Mouse (Mus musculus): ENCODE measurements around the gene 0610009B22Rik.
A peak's percentile ranks its signal among the peaks of the same experiment; 100 is the strongest.
"Not testable (repeated sequence)": the region's sequence is repeated elsewhere in the genome, so short reads cannot be mapped to it uniquely, and the experiment has no call there.

The 0610009B22Rik gene

DNA sequence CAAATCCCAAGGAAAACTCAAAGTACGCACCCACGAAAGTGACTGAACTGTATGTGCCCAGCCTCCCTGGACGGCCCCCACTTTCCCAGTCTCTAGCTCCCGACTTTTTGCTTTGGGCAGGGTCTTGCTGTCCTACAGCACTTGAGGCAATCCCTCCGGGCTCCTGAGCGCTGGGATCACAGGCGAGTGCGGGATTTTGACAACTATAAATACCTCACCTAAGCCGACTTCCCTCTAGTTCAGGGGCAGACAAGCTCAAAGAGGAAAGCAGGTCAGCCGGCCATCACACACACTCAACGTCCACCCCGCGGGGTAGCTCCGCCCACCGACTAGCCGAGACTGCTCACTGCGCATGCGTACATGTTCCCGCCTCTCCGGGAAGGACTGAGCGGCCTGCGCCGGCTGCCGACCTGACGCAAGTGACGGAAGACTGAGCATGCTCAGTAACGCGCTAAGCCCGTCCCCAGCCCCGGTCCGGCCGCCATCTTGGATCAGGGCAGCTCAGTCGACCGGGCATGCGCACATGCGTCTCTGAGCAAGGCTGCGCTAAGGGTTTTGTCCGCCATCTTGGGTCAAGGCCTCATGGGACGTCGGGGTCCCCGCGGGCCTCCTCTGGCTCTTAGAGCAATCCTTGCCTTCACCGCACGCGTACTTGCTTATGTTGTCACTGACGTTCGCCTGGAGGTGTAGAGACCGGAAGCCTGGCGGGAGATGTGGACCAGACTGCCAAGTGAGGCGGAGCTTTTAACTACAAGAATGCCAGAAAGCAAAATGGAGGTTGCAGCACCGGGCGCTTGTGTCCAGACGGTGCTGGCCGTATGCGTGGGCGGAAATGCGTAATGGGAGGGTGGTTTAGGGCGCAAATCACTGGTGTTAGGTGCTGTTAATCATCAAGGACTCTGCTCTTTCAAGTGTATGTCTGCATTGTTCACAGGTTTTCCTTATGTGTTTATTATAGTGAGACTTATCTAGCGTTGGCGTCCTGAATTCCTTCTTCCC, at the start of gene 0610009B22Rik:
Gene 0610009B22Rik, minus strand, starts transcription at position 545 of the 999 bp plus-strand sequence.
- peak; percentile 99 for DNase-seq

DNA sequence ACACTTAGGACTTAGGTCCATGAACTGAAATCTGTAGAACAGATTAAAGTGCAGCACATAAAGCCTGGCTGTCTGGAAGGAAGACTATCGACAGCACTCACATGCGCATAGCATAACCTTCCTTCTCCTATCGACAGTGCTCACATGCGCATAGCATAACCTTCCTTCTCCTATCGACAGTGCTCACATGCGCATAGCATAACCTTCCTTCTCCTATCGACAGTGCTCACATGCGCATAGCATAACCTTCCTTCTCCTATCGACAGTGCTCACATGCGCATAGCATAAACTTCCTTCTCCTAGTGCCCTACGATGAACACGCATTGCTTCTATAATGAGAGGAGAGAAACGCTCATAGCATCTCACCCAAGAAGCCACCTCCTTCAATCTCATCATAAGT, 45.5 kb upstream of the 0610009B22Rik start:
- not testable (repeated sequence) for DNase-seq

DNA sequence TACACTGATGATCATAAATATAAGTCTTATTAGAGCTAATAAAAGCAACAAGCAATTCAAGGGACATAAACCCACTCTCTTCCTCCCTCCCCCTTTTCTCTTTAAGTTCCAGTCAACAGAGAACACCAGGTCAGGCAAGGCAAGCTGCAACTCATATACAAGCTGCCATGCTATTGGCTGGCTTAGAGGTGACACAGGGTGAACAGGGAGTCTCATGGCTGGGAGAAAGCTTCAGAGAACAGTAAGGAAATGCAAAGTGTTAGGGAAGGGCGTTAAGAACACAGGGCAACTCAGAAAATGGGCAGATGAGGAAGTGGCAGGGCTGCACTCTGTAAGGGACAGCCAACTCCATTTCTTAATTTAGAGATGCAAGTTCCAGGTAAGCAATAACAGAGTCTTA, 44.2 kb upstream of the 0610009B22Rik start:
- DNase-seq: no peak

DNA sequence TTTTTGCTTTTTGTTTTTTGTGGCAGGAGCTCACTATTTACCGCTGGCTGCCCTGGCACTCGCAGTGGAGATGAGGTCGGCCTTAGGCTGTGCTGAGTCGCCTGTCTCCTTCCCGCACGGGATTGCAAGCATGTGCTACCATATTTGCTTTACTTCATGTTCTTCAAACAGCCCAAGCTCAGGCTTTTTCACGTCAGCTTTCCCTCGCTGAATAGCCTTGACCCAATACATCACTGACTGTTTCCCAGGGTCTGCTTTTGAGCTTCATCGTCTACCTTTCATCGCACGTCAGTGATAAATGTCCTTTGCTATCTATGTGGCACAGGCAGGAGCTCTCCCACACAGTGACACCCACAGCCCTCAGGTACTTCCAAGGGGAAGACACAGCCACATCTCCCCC, 32.4 kb upstream of the 0610009B22Rik start:
- no peak for DNase-seq

DNA sequence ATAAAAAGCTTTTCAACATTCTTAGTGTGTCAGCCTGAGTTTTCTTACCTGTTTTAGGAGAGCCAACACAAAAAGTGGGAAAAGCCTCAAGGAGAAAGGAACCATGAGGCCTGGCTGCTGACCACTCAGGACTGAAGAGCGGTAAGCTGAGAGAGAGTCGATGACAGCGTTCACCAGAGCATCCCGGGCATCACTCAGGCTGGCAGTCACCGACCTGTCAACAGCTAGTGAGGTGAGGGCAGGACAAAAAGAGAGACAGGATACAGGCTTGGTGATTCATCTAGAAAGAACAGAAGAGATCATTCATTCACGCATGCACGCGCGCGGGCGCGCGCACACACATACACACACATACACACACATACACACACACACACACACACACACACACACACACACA, 18.4 kb upstream of the 0610009B22Rik start:
- DNase-seq: no peak

DNA sequence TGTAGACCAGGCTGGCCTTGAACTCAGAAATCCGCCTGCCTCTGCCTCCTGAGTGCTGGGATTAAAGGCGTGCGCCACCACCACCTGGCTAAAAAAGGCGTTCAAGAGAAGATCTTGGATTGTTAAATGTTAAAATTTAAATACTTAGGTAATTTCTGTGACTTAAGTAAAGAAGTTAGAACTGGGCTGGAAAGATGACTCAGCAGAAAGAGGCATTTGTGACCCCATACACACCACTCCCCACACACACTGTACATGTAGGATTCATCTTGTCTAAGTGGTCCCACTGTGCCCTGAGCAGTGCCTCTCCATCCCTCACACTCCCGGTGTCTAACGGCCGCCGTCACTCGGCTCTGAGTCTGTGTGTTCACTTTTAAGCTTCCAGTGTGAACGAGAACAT, 17.8 kb upstream of the 0610009B22Rik start:
- DNase-seq: no peak

DNA sequence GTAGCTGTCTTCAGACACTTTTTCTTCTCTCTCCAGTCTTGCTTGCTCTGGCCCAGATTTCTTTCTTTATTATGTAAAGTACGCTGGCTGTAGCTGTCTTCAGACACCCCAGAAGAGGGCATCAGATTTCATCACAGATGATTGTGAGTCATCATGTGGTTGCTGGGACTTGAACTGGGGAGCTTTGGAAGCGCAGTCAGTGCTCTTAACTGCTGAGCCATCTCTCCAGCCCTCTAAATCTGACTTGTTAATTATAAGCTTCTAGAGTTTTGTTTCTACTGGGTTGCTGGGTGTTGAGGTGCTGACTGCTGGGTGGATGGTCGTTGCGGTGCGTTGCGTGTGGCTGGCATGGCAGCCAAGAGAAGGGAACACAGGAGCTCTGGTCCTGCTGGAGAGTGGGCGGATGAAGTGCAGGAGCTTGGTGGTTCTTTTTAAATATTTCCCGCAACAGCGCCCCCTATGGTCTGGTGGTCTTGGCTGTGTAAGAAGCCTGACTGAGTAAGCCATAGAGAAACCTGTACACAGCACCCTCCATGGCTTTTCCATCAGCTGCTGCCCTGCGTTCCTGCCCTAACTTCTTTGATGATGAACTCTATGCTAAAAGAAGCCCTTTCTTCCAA, 14.8 kb upstream of the 0610009B22Rik start:
- DNase-seq: no peak

DNA sequence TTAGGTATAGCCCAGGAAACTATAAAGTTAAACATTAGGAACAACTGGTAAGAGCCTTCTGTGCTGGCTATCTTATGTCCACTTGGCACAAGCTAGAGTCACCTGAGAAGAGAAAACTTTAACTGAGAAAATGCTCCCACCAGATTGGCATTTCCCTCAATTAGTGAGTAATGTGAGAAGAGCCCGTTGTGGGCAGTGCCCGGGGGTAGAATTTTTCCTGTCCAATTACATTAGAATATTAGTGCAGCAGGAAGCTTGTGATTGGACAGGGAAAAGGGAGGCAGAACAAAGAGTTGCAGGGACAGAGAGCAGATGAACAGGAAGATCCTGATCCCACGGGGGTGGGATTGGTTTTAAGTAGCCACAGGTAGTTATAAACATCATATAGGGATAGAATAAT, 14.2 kb upstream of the 0610009B22Rik start:
- no peak for DNase-seq

DNA sequence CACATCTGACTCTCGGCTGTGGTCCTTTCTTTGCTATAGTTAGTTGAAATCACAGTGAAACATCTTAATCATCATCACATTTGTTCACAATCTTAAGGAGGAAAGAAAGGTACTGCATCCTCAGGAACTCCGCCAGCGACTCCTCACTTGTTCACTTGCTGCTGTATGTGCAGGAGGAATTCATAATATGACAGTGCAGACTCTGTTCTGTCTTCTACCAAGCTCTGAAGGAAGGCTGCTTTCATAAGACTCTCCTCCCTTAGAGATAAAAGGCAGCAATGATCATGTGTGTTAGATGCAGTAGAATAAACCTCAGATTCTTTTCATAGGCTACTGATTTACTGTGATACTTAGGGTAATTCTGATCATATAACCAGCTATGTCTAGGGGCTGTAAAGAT, 6.3 kb upstream of the 0610009B22Rik start:
- DNase-seq: no peak

DNA sequence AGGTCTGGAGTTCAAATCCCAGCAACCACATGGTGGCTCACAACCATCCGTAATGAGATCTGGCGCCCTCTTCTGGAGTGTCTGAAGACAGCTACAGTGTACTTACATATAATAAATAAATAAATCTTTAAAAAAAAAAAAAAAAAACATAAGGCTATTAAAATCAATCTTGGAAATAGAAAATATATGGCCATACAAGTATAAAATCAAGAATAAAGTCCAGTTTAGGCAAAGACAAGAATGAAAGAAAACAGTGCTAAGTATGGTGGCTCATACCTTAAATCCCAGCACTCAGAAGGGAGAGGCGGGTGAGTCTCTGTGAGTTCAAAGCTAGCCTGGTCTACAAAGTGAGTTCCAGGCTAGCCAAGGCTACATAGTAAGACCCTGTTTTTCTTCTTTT, 1.9 kb upstream of the 0610009B22Rik start:
- DNase-seq: not testable (repeated sequence)

DNA sequence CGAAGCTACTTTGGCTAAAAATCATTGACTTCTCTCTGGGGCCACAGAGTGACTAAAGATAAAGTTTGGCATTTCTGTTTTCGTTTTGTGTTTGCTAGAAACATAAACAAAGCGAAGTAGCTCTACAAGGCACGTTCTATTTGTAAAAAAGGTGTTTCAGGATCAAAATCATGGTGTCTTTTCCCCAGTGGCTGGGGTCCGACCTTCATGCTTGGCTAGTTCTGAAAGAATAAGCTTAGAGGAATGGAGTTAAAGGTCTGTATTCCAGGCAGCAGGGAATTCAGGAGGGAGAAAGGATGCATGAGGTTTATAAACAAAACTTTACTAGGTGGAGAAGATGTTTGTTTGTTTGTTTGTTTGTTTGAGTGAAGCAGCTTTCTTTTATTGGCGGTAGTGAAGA, 669 bp upstream of the 0610009B22Rik start:
- DNase-seq: no peak

DNA sequence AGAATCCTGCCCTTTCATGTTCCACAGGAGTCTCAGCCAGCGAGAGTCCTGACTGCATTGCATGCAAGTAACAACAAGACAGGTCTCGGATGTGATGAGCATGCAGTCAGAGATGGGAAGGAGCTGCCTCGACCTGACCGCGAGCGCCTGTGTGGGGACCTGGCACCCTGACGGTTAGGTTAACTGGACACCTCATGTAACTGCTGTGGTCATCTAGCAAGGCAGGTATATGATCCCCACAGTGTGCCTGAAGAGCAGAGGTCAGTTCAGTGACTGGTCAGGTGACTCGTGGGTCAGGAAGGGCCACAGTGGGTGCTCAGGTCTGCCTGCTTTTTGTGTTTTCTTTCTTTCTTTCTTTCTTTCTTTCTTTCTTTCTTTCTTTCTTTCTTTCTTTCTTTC, 6.7 kb downstream of the 0610009B22Rik start:
- no peak for DNase-seq

DNA sequence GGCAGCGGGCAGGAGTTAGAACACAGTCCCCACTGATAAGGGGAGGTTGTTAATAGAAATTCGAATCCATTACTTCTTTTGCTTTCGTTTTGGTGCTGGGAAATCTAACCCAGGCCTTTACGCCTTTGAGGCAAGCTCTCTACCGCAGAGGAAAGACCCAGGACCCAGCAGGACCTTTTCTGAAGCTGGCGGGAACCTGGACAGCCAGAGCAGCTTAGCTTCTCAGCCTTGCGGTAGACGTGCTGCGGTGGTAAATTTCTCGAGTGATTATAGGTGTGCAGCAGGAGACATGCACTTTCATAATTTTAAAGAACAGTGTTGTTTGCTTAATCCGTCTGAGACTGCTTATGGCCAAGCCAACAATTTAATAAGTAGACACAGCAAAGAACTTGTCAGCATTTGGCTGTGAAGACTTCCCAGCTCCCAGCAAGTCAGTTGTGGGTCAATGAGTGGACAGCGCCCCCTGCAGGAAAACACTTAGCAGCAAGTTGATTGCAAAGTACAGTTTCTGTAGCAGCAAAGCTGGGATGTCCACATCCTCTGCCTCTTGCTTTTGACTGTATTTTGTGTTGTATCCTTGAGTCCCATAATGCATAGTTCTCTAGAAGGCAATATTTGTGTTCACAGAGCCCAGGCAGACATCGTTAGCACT, 7.2 kb downstream of the 0610009B22Rik start:
- DNase-seq: peak; percentile 77

DNA sequence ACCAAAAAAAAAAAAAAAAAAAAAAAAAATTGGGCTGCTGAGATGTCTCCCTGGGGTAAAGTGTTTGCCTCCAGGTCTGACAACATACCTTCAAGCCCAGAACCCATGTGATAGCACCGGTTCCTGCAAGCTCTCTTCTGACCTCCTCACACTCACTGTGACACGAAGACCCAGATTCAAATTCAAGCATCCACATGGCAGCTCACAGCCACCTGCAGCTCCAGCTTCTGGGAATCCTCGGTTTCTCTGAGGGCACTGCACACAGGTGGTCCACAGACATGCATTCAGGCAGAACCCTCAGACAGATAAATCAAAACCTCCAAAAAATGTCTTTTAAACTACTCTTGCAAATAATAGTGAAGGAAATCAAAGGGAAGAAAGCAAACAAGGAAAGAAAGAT, 9.2 kb downstream of the 0610009B22Rik start:
- no peak for DNase-seq

DNA sequence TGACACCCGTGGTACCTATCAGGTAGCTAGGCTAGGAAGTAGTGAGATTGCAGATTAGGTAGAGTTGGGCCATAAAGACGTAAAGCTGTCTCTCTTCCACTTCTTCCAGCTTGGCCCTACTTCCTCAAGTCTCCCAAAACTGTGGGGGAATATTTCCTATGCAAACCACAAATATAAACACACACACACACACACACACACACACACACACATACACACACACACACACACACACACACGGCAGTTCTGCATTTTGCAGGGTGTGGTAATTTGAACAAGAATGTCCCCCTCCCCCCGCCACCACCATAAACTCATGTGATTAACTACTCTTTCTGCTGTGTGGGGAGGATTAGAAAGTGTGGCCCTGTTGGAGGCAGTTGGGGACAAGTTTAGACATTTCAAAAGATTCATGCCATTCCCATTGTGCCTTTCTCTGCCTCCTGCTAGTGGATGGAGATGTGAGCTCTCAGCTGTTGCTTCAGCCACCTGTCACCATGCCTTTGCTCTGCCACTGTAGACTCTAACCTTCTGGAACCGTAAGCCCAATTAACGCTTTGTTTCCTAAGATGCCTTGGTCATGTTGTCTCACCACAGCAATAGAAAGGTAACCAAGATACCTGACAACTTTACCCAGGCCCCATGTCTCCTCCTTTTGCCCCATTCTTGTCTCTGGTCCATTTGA, 10.8 kb downstream of the 0610009B22Rik start:
- DNase-seq: no peak

DNA sequence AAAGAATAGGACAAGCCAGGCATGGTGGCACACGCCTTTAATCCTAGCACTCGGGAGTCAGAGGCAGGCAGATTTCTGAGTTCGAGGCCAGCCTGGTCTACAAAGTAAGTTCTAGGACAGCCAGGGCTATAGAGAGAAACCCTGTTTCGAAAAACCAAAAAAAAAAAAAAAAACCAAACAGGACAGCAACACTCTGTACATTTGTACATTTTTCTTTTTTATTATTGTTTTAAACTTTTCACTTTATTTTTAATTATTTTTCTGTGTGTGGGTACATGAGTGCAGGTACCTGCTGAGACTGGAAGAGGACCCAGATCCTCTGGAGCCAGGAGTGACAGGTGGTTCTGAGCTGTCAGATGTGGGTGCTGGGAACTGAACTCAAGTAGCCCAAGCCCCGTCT, 13.3 kb downstream of the 0610009B22Rik start:
- no peak for DNase-seq

DNA sequence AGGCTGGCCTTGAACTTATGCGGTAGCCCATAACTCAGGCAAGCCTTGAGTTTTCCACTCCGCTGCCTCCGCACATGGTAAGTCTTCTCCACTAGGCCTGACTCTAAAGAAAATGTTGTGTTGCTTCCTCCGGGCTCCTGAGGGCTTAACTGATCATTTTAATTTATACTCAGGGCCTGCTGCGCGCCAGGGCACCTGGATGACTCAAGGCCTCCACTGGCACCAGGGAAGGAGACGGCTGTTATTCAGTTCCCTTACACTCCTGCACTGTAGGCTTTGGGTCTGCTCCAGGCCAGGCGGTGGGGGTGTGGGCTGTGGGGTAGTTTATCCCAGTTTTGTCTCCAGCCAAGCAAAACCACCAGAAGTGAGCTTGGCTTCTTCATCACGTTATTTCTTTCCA, 15.4 kb downstream of the 0610009B22Rik start:
- DNase-seq: peak; percentile 51

DNA sequence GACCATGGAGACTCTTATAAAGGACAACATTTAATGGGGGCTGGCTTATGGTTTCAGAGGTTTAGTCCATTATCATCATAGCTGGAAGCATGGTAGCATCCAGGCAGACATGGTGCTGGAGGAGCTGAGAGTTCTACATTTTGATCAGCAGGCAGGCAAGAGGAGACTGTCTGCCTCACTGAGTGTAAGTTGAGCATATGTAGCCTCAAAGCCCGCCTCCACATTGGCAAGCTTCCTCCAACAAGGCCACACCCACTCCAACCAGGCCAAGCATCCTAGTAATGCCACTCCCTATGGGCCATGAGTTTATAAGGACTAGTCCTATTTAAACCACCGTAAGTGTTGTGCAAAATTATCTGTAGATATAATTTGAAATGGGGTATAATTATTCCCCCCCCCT, 17.3 kb downstream of the 0610009B22Rik start:
- no peak for DNase-seq

DNA sequence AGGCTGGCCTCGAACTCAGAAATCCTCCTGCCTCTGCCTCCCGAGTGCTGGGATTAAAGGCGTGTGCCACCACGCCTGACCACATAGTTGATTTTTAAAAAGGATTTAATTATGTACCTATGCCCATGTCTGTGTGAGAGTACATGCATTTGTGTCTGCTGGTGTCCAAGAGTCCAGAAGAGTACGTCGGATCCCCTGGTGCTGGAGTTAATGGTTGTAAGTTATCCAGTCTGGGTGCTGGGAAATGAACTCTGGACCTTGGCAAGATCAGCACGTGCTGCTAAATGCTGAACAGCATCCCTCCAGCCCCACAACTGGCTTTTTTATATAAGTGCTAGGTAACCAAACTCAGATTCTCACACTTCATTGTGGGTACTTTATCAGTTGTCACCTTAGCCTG, 17.8 kb downstream of the 0610009B22Rik start:
- no peak for DNase-seq

DNA sequence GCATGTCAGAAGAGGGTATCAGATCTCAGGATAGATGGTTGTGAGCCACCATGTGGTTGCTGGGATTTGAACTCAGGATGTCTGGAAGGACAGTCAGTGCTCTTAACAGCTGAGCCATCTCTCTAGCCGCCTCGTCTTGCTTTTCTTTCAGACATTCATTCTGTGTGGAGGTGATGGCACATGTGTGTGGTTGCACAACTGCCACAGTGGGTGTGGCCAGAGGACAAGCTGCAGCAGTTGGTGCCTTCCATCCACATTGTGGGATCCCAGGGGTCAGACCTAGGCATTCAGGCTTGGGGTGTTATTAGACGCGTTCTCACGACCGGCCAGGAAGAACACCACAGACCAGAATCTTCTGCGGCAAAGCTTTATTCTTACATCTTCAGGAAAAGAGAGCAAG, 23.9 kb downstream of the 0610009B22Rik start:
- DNase-seq: not testable (repeated sequence)

DNA sequence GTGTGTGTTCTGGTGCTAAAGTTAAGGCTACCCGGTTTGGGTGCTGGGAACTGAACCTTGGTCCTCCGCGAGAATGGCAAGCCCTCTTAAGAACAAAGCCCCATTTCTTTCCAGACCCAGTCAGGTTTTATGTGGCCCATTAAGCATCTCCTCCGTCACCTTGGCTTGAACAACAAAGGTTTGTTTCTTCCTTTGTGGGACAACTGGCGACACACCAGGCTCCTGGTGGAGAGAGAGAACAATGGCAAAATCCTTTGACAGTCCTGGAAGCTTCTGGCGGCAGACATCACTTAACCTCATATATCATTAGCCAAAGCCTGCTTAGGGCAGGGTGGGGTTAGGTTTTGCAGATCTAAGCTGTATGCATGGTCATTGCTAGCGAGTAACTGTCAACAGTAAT, 26.0 kb downstream of the 0610009B22Rik start:
- no peak for DNase-seq

DNA sequence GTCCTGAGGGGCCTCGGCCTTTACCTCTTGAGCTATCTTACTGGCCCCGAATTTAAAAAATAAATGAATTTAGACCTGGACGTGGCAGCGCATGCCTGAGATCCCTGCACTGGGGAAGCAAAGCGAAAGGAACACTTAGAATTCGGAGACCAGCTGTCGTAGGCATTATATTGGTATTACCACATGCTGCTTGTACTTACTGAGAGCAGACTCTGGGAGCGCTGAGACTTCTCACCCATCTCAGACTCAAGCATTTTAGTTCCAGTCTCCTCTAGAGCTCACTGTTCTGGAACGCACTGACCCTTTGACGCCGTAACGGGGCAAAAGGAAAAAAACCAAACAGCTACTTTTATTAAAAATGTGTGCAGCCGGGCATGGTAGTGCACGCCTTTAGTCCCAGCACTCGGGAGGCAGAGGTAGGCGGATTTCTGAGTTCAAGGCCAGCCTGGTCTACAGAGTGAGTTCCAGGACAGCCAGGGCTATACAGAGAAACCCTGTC, 26.8 kb downstream of the 0610009B22Rik start:
- DNase-seq: no peak

DNA sequence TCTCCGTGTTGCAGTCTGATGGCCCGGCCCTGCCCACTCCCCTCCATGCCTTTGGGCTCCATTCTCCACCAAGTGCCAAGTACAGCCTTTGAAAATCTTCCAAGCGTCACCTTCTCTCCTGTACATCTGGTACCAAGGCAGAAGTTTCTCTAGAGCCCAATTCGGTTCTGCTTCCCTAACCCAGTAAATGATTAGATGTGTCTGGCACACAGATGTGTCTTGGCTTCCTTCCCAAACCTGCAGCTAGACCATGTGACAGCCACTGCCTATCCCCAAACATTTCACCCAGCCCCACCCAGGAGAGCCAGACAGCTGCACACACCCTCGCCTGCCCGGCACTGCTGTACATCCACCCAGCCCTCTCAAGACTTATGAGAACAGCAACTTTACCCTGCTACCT, 30.0 kb downstream of the 0610009B22Rik start:
- DNase-seq: peak; percentile 95
